Mouse (Mus musculus) bone marrow, adult 2 months (tissue): ENCODE measurements around the gene Slc6a19. TPM values are rescaled to one million over a fixed set of nuclear protein-coding genes. Genes with fewer than 3 reads are reported as not detected.

Experiments used
- H3K27ac ChIP-seq: fragments of 200-500 bp; 2 replicates; pipeline ENCODE4 v1.5.1; 2012; ENCODE audit warnings: low read depth, mild to moderate bottlenecking, control low read depth, inconsistent platforms, low read length; ENCODE audit not compliant: control insufficient read depth, poor library complexity, insufficient read depth
- H3K4me1 ChIP-seq: fragments of 200-500 bp; 2 replicates; pipeline ENCODE4 v1.6.1; 2011; ENCODE audit warnings: low read length; ENCODE audit not compliant: control insufficient read depth, insufficient read depth
- H3K4me3 ChIP-seq: fragments of 200-500 bp; replicated peaks from 2 replicates; pipeline ENCODE3; 2011; ENCODE audit warnings: mild to moderate bottlenecking, low read depth, low read length, control low read depth; ENCODE audit not compliant: control insufficient read depth
- CTCF ChIP-seq: fragments of 200-500 bp; IDR thresholded peaks from 2 replicates; pipeline ENCODE4 v1.5.1; 2011; ENCODE audit warnings: low read length, control low read depth; ENCODE audit not compliant: control insufficient read depth, insufficient read depth
- POLR2A ChIP-seq: fragments of 200-500 bp; IDR thresholded peaks from 2 replicates; pipeline ENCODE4 v1.6.1; 2011; ENCODE audit warnings: low read depth, mild to moderate bottlenecking, control low read depth, low read length, borderline replicate concordance; ENCODE audit not compliant: control insufficient read depth
- WGBS: fragments of 180-500 bp; shearing (Covaris S2); methylation state at CpG from one replicate; pipeline ENCODE4 v1.1.7; 2018; 5-methylcytosine and 5-hydroxymethylcytosine counted together
- polyA plus RNA-seq: library from polyadenylated mRNA; stranded (reverse); fragments of >200 nt; gene quantifications from 2 replicates; pipeline ENCODE4 v1.2.4, GENCODE M21; 2011; ENCODE audit warnings: low replicate concordance; ENCODE audit not compliant: missing spikeins, insufficient read depth, insufficient read length

Gene Slc6a19
- polyA plus RNA-seq, 1 experiment, result not detected

DNA sequence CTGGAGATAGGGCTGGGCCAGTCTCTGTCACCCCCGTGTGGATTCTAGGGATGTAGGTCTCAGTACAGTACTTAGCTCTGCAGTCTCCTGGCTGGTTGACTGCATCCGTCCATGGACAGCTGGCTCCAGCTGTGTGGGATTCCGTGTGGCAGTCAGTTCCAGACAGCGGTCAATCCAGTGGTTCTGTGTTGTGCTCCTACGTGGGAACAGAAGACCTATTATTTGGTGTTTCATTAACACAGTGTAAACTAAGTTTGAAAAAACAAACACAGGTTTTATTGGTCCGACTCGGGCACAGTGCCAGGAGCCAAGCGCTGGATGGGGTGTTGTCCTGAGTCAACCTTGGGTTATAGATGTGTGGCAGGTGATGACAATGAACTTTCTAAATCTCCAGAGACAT, 30.6 kb upstream of the Slc6a19 start:
- Histone ChIP-seq H3K4me3 (no peak overlapping the region), H3K27ac (no peak overlapping the region), H3K4me1 (peaks cover 2% of the 10 kb centered on the region; the same call in 1 of the 2 replicates)
- no peak for TF ChIP-seq POLR2A
- WGBS, result 86% methylated on average over 8 of the region's 8 CpGs

GRCm38 (mm10) chr13:73734379-73734778, 29.7 kb upstream of the Slc6a19 start:
- TF ChIP-seq CTCF (no peak), POLR2A (no peak)
- Histone ChIP-seq H3K4me1 (peaks cover 2% of the 10 kb centered on the region; the same call in 1 of the 2 replicates), H3K27ac (no peak overlapping the region), H3K4me3 (no peak overlapping the region)
- 79% methylated on average over 1 of the region's 1 CpGs for WGBS

GRCm38 (mm10) chr13:73732742-73733700, 28.4 kb upstream of the Slc6a19 start, which contains the start of gene Slc12a7:
TSS of gene Slc12a7 (plus strand) at chr13:73733094.
- TF ChIP-seq CTCF (no peak), POLR2A (no peak)
- H3K27ac ChIP-seq, result no peak within 1 kb of the TSS
- 14% methylated on average over 48 of the region's 48 CpGs for WGBS
- peaks cover 2% of the 10 kb centered on the region; the same call in 1 of the 2 replicates for H3K4me1 ChIP-seq
- H3K4me3 ChIP-seq, result peak within 1 kb of the TSS; percentile 19

DNA sequence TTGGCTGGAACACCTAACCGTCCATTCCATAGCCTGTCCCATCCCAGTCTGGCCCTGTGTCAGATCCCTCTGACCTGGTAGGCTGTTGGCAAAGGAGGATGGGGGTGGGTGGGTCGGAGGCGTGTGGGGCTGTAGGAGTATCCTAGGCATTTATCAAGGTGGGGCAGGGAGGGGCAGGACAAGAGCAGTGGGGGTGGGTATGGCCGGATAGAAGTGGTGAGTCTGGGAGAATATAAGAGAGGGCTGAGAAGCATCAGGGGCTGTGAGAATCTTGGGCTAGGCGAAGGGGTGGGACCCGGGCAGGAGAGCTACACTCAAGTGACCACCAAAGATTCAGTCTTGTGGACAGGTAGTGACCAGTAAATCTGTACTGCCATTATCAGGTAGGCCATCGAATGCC, 27.6 kb upstream of the Slc6a19 start:
- no peaks in the 10 kb centered on the region for H3K4me1 ChIP-seq
- H3K27ac ChIP-seq, result no peak overlapping the region
- no peak for TF ChIP-seq CTCF
- TF ChIP-seq POLR2A, result no peak
- WGBS, result 72% methylated on average over 7 of the region's 7 CpGs
- no peak overlapping the region for H3K4me3 ChIP-seq

DNA sequence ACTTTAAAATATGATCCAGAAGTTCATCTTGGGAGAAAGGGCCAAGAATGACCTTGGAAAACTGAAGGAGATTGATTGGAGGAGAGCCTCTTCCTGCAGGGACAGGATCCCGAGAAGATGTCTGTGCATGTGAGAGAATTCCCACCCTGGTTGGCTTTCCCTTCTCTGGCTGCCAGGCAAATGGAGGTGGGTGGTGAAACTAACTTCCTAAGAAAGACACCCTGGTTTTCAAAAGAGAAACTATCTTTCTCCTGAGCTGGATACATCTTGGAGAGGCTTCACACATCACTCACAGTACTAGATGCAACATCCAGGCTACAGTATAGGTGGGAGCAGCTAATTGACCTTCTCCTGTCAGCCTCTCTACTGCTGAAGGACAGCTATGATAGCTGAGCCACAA, 26.2 kb upstream of the Slc6a19 start:
- 76% methylated on average over 1 of the region's 1 CpGs for WGBS
- TF ChIP-seq POLR2A, result no peak
- TF ChIP-seq CTCF, result no peak
- no peak overlapping the region for H3K27ac ChIP-seq

GRCm38 (mm10) chr13:73728633-73729032, 24.0 kb upstream of the Slc6a19 start:
- Histone ChIP-seq H3K27ac (no peak overlapping the region), H3K4me1 (no peaks in the 10 kb centered on the region), H3K4me3 (no peak overlapping the region)
- TF ChIP-seq POLR2A, result no peak
- no peak for TF ChIP-seq CTCF

More for the DNA sequence above, 26.2 kb upstream of the Slc6a19 start:
- no peak overlapping the region for H3K4me3 ChIP-seq
- no peaks in the 10 kb centered on the region for H3K4me1 ChIP-seq

GRCm38 (mm10) chr13:73727621-73728025, 23.0 kb upstream of the Slc6a19 start:
- Histone ChIP-seq H3K27ac (no peak overlapping the region), H3K4me1 (no peaks in the 10 kb centered on the region), H3K4me3 (no peak overlapping the region)
- TF ChIP-seq POLR2A (no peak), CTCF (no peak)
- WGBS, result 69% methylated on average over 2 of the region's 2 CpGs

DNA sequence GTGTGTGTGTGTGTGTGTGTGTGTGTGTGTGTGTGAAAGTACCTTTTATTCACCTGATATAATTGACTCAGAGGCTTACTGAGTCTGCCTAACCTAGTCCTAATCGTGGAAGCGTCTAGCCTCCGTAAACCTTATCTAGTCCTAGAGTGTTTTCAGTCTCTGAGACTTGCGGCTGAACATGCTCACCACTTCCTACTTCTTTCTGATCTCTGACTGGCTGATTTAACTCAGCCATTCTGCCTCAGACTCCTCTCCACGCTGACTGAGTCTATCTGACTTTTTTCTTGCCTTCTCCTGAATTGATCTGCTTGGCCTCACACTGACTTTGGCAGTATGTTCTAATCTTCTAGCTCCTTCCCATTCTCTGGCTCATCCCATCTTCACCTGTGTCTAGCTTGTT, 20.6 kb upstream of the Slc6a19 start:
- Histone ChIP-seq H3K4me3 (no peak overlapping the region), H3K27ac (no peak overlapping the region), H3K4me1 (no peaks in the 10 kb centered on the region)
- 1% methylated on average over 5 of the region's 5 CpGs for WGBS
- no peak for TF ChIP-seq POLR2A
- TF ChIP-seq CTCF, result no peak
